Mouse (Mus musculus) liver (tissue): Measurements from ENCODE around the gene Gm10563.
A peak's percentile ranks its signal among the peaks of the same experiment; 100 is the strongest.
"Not testable (repeated sequence)": the region's sequence is repeated elsewhere in the genome, so short reads cannot be mapped to it uniquely, and the experiment has no call there.

Source experiments
- DNase-seq: peaks from one replicate; pipeline ENCODE4 v3.0.0-alpha.2; 2020; ENCODE audit warnings: mixed read lengths

Gm10563 gene

DNA sequence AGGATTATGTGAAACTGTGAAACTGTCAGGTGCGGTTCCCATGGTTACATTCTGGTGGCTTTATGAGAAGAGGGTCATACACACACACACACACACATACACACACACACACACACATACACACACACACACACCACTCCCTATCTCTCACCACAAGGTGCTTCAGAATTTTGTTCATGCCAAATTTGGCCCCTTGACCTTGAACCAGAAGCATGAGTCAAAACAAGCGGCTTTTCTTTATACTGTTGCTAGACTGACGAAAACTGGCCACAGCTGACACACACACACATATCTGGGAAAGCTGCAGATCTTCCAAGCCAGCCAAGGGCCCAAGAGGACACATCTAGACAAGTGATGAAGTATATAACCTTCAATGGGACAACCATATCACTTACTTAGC, 49.4 kb downstream of the Gm10563 start:
- DNase-seq, result no peak

DNA sequence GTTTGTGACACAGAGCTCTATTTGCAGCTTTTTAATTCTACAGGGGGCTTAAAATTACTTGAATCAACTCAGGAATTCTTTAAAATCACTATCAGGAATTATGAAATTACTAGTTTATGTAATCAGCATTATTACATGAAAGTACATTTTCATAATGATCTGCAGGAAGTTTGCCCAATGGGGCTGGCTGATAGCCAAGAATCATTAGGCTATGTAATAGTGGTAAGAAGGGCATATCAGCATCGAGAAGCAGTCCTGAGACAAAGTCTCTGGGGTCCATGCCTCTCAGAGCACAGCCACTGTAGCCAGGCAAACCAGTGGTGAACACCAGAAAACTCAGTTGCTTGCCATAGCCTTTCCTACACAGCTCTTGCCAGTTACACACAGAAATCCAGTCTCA, 51.4 kb downstream of the Gm10563 start:
- no peak for DNase-seq

- DNase-seq, result no peak
Measured at GRCm38 (mm10) chr4:155591012-155591719, 54.0 kb downstream of the Gm10563 start.

DNA sequence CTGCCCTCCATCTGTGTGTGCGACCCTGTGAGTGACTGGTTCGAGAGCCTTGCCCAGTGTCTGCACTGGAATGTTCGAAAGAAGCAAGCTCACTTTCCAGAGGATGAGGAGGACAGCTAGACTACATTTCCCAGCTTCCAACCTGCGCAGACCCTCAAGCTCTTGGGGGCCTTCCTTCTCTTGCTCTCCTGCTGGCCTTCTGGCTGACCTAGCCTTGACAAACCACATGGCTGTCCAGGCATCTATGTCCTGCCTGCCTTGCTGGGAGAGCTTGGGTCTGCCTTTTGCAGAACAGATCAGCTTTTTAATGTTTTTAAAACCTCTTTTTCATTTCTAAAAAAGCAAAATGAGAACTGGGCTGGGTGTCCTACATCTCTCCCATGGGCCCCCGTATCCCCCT, 55.9 kb downstream of the Gm10563 start:
- DNase-seq, result no peak

- no peak for DNase-seq
Measured at GRCm38 (mm10) chr4:155582279-155582905, 62.8 kb downstream of the Gm10563 start.

DNA sequence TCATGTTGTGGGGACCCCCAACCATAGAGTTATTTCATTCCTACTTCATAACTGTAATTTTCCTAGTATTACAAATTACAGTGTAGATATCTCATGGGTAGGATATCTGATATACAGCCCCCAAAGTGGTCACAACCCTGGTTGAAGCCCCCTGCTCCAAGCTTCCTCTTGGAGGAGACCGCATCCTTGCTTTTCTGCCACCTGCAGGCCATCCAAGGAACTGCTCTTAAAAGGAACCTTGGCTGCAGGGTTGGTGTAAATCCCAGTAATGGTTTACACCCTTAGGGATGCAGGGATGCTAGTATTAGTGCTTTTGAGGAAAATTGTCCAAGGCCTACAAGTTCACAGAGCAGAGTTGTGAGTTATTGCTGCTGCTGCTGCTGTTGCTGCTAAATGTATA, 64.8 kb downstream of the Gm10563 start:
- DNase-seq, result peak; percentile 51

DNA sequence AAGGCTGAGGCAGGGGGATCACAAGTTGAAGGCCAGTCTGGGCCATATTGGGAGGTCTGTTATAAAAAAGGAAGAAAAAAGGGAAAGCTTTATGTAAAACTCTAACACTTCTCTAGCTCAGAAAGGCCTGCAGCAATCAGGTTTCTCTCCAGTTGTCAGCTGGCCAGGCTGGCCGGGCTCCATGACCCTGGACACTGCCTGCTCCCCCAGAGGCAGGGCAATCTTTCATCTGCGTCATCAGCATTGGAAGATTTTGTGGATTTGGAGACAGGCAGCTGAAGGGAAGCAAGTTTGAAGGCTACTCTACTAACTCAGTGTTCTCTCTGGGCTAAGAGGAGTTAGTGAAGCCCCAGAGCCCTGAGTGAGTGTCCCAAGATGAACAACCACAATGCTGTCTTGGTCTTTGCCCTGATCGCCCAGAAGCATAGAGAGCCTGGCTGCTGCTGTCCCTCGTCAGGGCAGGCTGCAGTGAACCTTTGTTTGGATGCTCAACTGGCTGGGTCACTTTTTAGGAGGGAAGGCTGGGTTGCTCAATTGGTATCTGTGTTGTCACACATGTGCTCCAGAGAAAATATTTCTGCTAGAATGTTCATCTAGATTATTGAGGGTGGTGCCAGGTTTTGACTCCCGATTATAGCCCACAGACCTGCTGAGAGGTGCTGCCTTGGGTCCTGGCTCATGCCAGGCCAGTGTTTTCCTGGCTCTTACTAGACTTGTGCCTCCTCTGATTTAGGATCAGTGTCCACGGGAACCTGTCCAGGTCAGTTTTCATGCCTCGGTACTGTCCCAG, 66.7 kb downstream of the Gm10563 start:
- no peak for DNase-seq

- no peak for DNase-seq
Measured at GRCm38 (mm10) chr4:155577741-155578140, 67.5 kb downstream of the Gm10563 start.

- DNase-seq, result no peak
Measured at GRCm38 (mm10) chr4:155577132-155577531, 68.1 kb downstream of the Gm10563 start.

DNA sequence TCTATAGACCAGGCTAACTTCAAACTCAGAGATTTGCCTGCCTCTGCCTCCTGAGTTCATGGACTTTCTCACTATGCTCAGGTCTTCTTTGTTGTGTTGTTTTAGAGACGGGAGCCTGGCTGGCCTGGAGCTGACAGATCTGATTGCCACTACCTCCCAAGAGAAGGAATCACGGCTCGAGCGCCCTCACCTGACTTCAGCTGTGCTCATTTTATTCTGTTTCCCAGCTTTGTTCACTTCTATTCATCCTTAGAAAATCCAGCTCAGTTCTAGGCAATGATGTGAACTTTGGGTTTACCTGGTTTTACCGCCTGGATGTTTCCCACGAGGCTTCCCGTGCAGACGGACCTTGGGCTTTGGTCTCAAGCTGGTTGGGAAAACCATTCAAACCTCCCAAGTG, 69.7 kb downstream of the Gm10563 start:
- DNase-seq, result no peak

DNA sequence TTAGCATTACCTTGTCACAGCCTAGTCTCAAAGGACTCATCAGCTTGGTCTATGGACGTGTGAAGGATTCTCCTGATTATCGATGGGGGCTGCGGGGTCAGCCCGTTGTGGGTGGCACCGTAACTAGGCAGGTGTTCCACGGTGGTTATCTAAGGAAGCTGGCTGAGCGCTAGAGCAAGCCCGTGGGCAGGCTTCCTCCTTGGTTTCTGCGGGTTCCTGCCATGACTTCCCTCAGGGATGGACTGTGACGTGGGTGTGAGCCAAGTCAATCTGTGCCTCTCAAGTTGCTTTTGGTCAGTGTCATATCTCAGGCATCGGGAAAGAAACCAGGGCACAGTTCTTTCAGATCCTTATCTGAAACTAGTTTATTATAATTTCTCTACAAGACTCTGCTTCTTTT, 70.3 kb downstream of the Gm10563 start:
- DNase-seq, result no peak

DNA sequence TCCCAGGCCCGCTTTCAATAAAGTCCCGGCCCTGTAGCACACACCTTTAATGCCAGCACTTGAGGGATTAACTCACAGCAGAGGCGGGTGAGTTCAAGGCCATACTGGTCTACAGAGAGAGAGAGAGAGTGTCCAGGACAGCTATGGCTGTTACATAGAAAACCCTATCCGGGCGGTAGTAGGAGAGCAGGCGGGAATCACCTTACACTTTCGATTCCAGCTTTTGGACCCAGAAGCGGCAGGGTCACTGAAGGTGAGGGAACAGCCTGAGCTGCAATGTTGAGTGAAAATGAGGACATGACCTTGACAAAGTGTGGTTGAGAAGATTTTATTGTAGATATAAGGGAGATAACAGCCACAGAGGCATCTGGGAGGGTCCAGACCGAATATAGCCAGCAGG, 71.3 kb downstream of the Gm10563 start:
- DNase-seq, result no peak

GRCm38 (mm10) chr4:155573155-155573554, 72.1 kb downstream of the Gm10563 start:
- no peak for DNase-seq

- no peak for DNase-seq
Measured at GRCm38 (mm10) chr4:155571442-155571841, 73.8 kb downstream of the Gm10563 start.

DNA sequence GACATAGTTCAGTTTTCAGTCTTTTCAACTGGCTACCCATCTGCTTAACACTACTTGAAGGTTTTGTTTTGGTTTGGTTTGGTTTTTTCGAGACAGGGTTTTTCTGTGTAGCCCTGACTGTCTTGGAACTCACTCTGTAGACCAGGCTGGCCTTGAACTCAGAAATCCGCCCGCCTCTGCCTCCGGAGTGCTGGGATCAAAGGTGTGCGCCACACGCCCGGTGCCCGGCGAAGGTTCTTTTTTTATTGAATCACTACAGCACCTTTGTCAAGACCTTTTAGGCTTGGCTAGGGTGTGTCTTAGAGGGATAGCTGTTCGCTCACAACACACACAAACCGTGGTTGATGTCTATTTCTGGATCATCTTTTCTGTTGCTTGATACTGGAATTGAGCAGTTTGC, 74.9 kb downstream of the Gm10563 start:
- DNase-seq, result not testable (repeated sequence)

DNA sequence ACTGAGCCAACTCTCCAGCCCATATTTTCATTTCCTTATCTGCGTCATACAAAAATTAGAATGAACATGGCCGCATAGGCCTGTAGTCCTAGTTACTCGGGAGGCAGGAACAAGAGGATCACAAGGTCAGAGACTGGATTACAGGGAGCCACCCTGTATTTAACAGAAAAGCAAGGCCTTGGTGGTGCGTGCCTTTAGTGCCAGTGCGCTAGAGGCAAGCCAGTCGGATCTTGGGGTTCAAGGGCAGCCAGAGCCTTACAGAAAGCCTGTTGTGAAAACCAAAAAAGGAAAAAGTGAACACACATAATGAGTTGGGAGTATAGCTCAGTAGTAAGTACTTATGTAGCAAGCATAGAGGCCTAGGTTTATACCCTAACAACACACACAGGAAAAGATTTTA, 75.4 kb downstream of the Gm10563 start:
- DNase-seq, result no peak

- DNase-seq, result no peak
Measured at GRCm38 (mm10) chr4:155568632-155569370, 76.4 kb downstream of the Gm10563 start.

DNA sequence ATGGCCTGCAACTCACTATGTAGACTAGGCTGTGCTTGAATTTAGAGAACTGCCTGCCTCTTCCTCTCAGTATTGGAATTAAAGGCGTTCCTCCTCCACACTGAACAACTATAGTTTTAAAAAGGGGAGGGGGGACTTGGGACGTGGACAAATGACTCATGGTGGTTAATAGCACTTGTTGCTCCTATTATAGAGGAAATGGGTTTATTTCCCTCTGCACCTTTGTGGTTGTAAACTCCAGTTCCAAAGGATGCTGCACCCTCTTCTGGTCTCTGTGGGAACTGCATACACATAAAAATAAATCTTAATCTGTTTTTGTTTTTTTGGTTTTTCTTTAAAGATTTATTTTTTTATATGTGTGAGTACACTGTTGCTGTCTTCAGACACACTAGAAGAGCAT, 77.0 kb downstream of the Gm10563 start:
- no peak for DNase-seq

GRCm38 (mm10) chr4:155566555-155566954, 78.7 kb downstream of the Gm10563 start:
- no peak for DNase-seq
